Mouse (Mus musculus) stomach, embryonic 16.5 days (tissue): Measurements from ENCODE around the gene Git2. TPM values are rescaled to one million over a fixed set of nuclear protein-coding genes. Genes with fewer than 3 reads are reported as not detected.

ENCODE experiments used
- ATAC-seq: fragments of 200-750 bp; cut with Nextera tagmentation; 2 replicates; pipeline ENCODE4 v1.8.0; 2017; ENCODE audit warnings: moderate number of reproducible peaks, moderate TSS enrichment; ENCODE audit not compliant: insufficient read depth, low FRiP score
- H3K27ac ChIP-seq: fragments of 300-500 bp; sonication (generic); 2 replicates; pipeline ENCODE4 v1.5.1; 2014; ENCODE audit warnings: low read length
- H3K27me3 ChIP-seq: fragments of 300-500 bp; sonication (generic); 2 replicates; pipeline ENCODE4 v1.6.1; 2014; ENCODE audit warnings: low read length, control low read depth, mixed read lengths; ENCODE audit not compliant: control insufficient read depth, insufficient read depth
- H3K36me3 ChIP-seq: fragments of 300-500 bp; sonication (generic); 2 replicates; pipeline ENCODE4 v1.6.1; 2014; ENCODE audit warnings: low read length; ENCODE audit not compliant: control insufficient read depth, insufficient read depth
- H3K4me1 ChIP-seq: fragments of 300-500 bp; sonication (generic); 2 replicates; pipeline ENCODE4 v1.6.1; 2014; ENCODE audit warnings: low read length, control low read depth, mixed read lengths; ENCODE audit not compliant: control insufficient read depth, insufficient read depth
- H3K4me2 ChIP-seq: fragments of 300-500 bp; sonication (generic); 2 replicates; pipeline ENCODE4 v1.6.1; 2014; ENCODE audit warnings: low read depth, low read length, mixed read lengths
- H3K4me3 ChIP-seq: fragments of 300-500 bp; sonication (generic); replicated peaks from 2 replicates; pipeline ENCODE4 v1.5.1; 2014; ENCODE audit warnings: mild to moderate bottlenecking, low read length
- H3K9ac ChIP-seq: fragments of 300-500 bp; sonication (generic); 2 replicates; pipeline ENCODE4 v1.6.1; 2014; ENCODE audit warnings: low read length
- H3K9me3 ChIP-seq: fragments of 300-500 bp; sonication (generic); replicated peaks from 2 replicates; pipeline ENCODE4 v1.6.1; 2016; ENCODE audit warnings: low read length, control low read depth; ENCODE audit not compliant: control insufficient read depth
- WGBS: fragments of 180-500 bp; shearing (Covaris S2); extraction: QIAGEN DNeasy Blood & Tissue Kit; methylation state at CpG from one replicate; pipeline ENCODE4 v1.1.7; 2014; 5-methylcytosine and 5-hydroxymethylcytosine counted together
- polyA plus RNA-seq: library from polyadenylated mRNA; unstranded; fragments of >200 nt; fragmentation: Nextera tagmentation; extraction: Ambion mirVana; gene quantifications from 2 replicates; pipeline ENCODE4 v1.2.1, GENCODE M21; 2015

Git2 gene
- polyA plus RNA-seq, 1 experiment from 2014 or later, result 42.0 TPM

- no peak for ATAC-seq
- 0 out of 2 replicates have a peak, but pooled peaks cover 27% of the 10 kb centered on the region for H3K36me3 ChIP-seq
Measured at GRCm38 (mm10) chr5:114801841-114802240, 26.5 kb upstream of the Git2 start.

GRCm38 (mm10) chr5:114801049-114801448, 25.7 kb upstream of the Git2 start:
- Histone ChIP-seq H3K27ac (no peak overlapping the region), H3K4me1 (peaks cover 10% of the 10 kb centered on the region), H3K9ac (no peak overlapping the region), H3K9me3 (no peaks in the 10 kb centered on the region), H3K36me3 (0 out of 2 replicates have a peak, but pooled peaks cover 27% of the 10 kb centered on the region), H3K4me3 (no peak overlapping the region), H3K27me3 (no peaks in the 10 kb centered on the region), H3K4me2 (no peak overlapping the region)
- no peak for ATAC-seq
- 22% methylated on average over 8 of the region's 8 CpGs for WGBS

More at GRCm38 (mm10) chr5:114801841-114802240, 26.5 kb upstream of the Git2 start:
- H3K27me3 ChIP-seq, result no peaks in the 10 kb centered on the region
- H3K4me2 ChIP-seq, result no peak overlapping the region
- H3K27ac ChIP-seq, result no peak overlapping the region
- H3K9ac ChIP-seq, result no peak overlapping the region
- H3K4me1 ChIP-seq, result peaks cover 4% of the 10 kb centered on the region; the same call in 1 of the 2 replicates
- WGBS, result 94% methylated on average over 6 of the region's 6 CpGs
- H3K9me3 ChIP-seq, result no peaks in the 10 kb centered on the region
- no peak overlapping the region for H3K4me3 ChIP-seq

- Histone ChIP-seq H3K9me3 (no peaks in the 10 kb centered on the region), H3K4me2 (no peak overlapping the region), H3K4me3 (no peak overlapping the region), H3K27ac (no peak overlapping the region), H3K27me3 (no peaks in the 10 kb centered on the region), H3K36me3 (0 out of 2 replicates have a peak, but pooled peaks cover 27% of the 10 kb centered on the region), H3K4me1 (peaks cover 11% of the 10 kb centered on the region), H3K9ac (no peak overlapping the region)
- WGBS, result 74% methylated on average over 11 of the region's 11 CpGs
- ATAC-seq, result no peak
Measured at GRCm38 (mm10) chr5:114799848-114800247, 24.5 kb upstream of the Git2 start.

- no peak overlapping the region for H3K9ac ChIP-seq
- ATAC-seq, result no peak
- no peak overlapping the region for H3K4me3 ChIP-seq
- WGBS, result 83% methylated on average over 8 of the region's 8 CpGs
- no peak overlapping the region for H3K27ac ChIP-seq
- no peaks in the 10 kb centered on the region for H3K9me3 ChIP-seq
- no peaks in the 10 kb centered on the region for H3K27me3 ChIP-seq
- H3K4me1 ChIP-seq, result peaks cover 11% of the 10 kb centered on the region
- H3K4me2 ChIP-seq, result no peak overlapping the region
- H3K36me3 ChIP-seq, result 0 out of 2 replicates have a peak, but pooled peaks cover 14% of the 10 kb centered on the region
Measured at GRCm38 (mm10) chr5:114797253-114797652, 21.9 kb upstream of the Git2 start.

GRCm38 (mm10) chr5:114796299-114797012, 21.1 kb upstream of the Git2 start:
- WGBS, result 16% methylated on average over 40 of the region's 40 CpGs
- H3K36me3 ChIP-seq, result 0 out of 2 replicates have a peak, but pooled peaks cover 10% of the 10 kb centered on the region

GRCm38 (mm10) chr5:114795653-114796052, 20.3 kb upstream of the Git2 start:
- ATAC-seq, result no peak
- 74% methylated on average over 9 of the region's 9 CpGs for WGBS
- H3K4me2 ChIP-seq, result no peak overlapping the region
- no peaks in the 10 kb centered on the region for H3K9me3 ChIP-seq
- no peaks in the 10 kb centered on the region for H3K27me3 ChIP-seq
- H3K4me3 ChIP-seq, result no peak overlapping the region
- peaks cover 11% of the 10 kb centered on the region; the same call in 1 of the 2 replicates for H3K36me3 ChIP-seq
- no peak overlapping the region for H3K9ac ChIP-seq
- peaks cover 7% of the 10 kb centered on the region for H3K4me1 ChIP-seq
- no peak overlapping the region for H3K27ac ChIP-seq

More at GRCm38 (mm10) chr5:114796299-114797012, 21.1 kb upstream of the Git2 start:
- peak overlapping the region; percentile 40 for H3K4me3 ChIP-seq
- no peaks in the 10 kb centered on the region for H3K27me3 ChIP-seq
- no peak overlapping the region for H3K9ac ChIP-seq
- peak overlapping the region; percentile 58 for H3K4me2 ChIP-seq
- H3K9me3 ChIP-seq, result no peaks in the 10 kb centered on the region
- peak; percentile 44; the same call in 1 of the 2 replicates for ATAC-seq
- H3K27ac ChIP-seq, result no peak overlapping the region
- peaks cover 11% of the 10 kb centered on the region for H3K4me1 ChIP-seq

GRCm38 (mm10) chr5:114795231-114795630, 19.9 kb upstream of the Git2 start:
- Histone ChIP-seq H3K27ac (no peak overlapping the region), H3K4me1 (peaks cover 7% of the 10 kb centered on the region), H3K4me3 (no peak overlapping the region), H3K27me3 (no peaks in the 10 kb centered on the region), H3K9me3 (no peaks in the 10 kb centered on the region), H3K4me2 (no peak overlapping the region), H3K9ac (no peak overlapping the region), H3K36me3 (peaks cover 11% of the 10 kb centered on the region; the same call in 1 of the 2 replicates)
- WGBS, result 49% methylated on average over 9 of the region's 9 CpGs
- no peak for ATAC-seq

GRCm38 (mm10) chr5:114794609-114795008, 19.3 kb upstream of the Git2 start:
- Histone ChIP-seq H3K9ac (no peak overlapping the region), H3K4me3 (no peak overlapping the region), H3K27me3 (no peaks in the 10 kb centered on the region), H3K36me3 (peaks cover 11% of the 10 kb centered on the region; the same call in 1 of the 2 replicates), H3K9me3 (no peaks in the 10 kb centered on the region), H3K27ac (no peak overlapping the region), H3K4me1 (peaks cover 7% of the 10 kb centered on the region), H3K4me2 (no peak overlapping the region)
- WGBS, result 72% methylated on average over 4 of the region's 4 CpGs
- no peak for ATAC-seq

- no peak overlapping the region for H3K27ac ChIP-seq
- H3K36me3 ChIP-seq, result peaks cover 16% of the 10 kb centered on the region; the same call in 1 of the 2 replicates
- H3K4me2 ChIP-seq, result no peak overlapping the region
- H3K9me3 ChIP-seq, result no peaks in the 10 kb centered on the region
- WGBS, result 59% methylated on average over 7 of the region's 7 CpGs
- ATAC-seq, result no peak
- H3K4me3 ChIP-seq, result no peak overlapping the region
- H3K27me3 ChIP-seq, result no peaks in the 10 kb centered on the region
- no peak overlapping the region for H3K9ac ChIP-seq
- peaks cover 7% of the 10 kb centered on the region for H3K4me1 ChIP-seq
Measured at GRCm38 (mm10) chr5:114793317-114793716, 18.0 kb upstream of the Git2 start.
